Mouse (Mus musculus) hindbrain, embryonic 10.5 days (tissue): ENCODE results near the gene Ubash3a. TPM values are rescaled to one million over a fixed set of nuclear protein-coding genes. Genes with fewer than 3 reads are reported as not detected.
A peak's percentile ranks its signal among the peaks of the same experiment; 100 is the strongest.

Experiments
- DNase-seq: peaks from one replicate; pipeline ENCODE4 v3.0.0-alpha.2; 2017; ENCODE audit warnings: low spot score
- H3K27ac ChIP-seq: fragments of 300-500 bp; sonication (generic); 2 replicates; pipeline ENCODE4 v1.5.1; 2016; ENCODE audit warnings: mild to moderate bottlenecking, moderate library complexity
- H3K27me3 ChIP-seq: fragments of 300-500 bp; sonication (generic); 2 replicates; pipeline ENCODE4 v1.6.1; 2016; ENCODE audit warnings: mild to moderate bottlenecking; ENCODE audit not compliant: poor library complexity, insufficient read depth, severe bottlenecking
- H3K36me3 ChIP-seq: fragments of 300-500 bp; sonication (generic); 2 replicates; pipeline ENCODE4 v1.6.1; 2016; ENCODE audit warnings: mild to moderate bottlenecking, moderate library complexity
- H3K4me1 ChIP-seq: fragments of 300-500 bp; sonication (generic); replicated peaks from 2 replicates; pipeline ENCODE4 v1.6.1; 2016; ENCODE audit warnings: mild to moderate bottlenecking
- H3K4me3 ChIP-seq: fragments of 300-500 bp; sonication (generic); 2 replicates; pipeline ENCODE4 v1.5.1; 2016; ENCODE audit warnings: mild to moderate bottlenecking, moderate library complexity
- H3K9me3 ChIP-seq: fragments of 300-500 bp; sonication (generic); 2 replicates; pipeline ENCODE4 v1.6.1; 2016; ENCODE audit warnings: mild to moderate bottlenecking, moderate library complexity
- WGBS: fragments of 180-500 bp; shearing (Covaris S2); methylation state at CpG from one replicate; pipeline ENCODE4 v1.1.7; 2016; 5-methylcytosine and 5-hydroxymethylcytosine counted together
- polyA plus RNA-seq: library from polyadenylated mRNA; unstranded; fragments of >200 nt; fragmentation: Nextera tagmentation; extraction: Ambion mirVana; gene quantifications from 2 replicates; pipeline ENCODE4 v1.2.1, GENCODE M21; 2016

Ubash3a gene
- polyA plus RNA-seq, 1 experiment from 2014 or later: 0.14 TPM

GRCm38 (mm10) chr17:31277931-31278330 lies 70.3 kb downstream of the Ubash3a start:
- Histone ChIP-seq H3K27me3 (peaks cover 11% of the 10 kb centered on the region; the same call in 1 of the 2 replicates), H3K27ac (peak overlapping the region; percentile 8; the same call in 1 of the 2 replicates), H3K4me1 (peaks cover 24% of the 10 kb centered on the region), H3K4me3 (no peak overlapping the region), H3K9me3 (no peaks in the 10 kb centered on the region), H3K36me3 (no peaks in the 10 kb centered on the region)
- WGBS: 84% methylated on average over 4 of the region's 4 CpGs
- DNase-seq: no peak

GRCm38 (mm10) chr17:31279541-31279940 lies 71.9 kb downstream of the Ubash3a start:
- Histone ChIP-seq H3K9me3 (no peaks in the 10 kb centered on the region), H3K27ac (no peak overlapping the region), H3K4me1 (peaks cover 24% of the 10 kb centered on the region), H3K27me3 (peaks cover 11% of the 10 kb centered on the region; the same call in 1 of the 2 replicates), H3K4me3 (no peak overlapping the region), H3K36me3 (no peaks in the 10 kb centered on the region)
- WGBS: 82% methylated on average over 9 of the region's 9 CpGs
- DNase-seq: no peak

GRCm38 (mm10) chr17:31280269-31280668 lies 72.6 kb downstream of the Ubash3a start:
- no peaks in the 10 kb centered on the region for H3K36me3 ChIP-seq
- H3K4me3 ChIP-seq: no peak overlapping the region
- H3K27ac ChIP-seq: no peak overlapping the region
- 84% methylated on average over 6 of the region's 6 CpGs for WGBS
- no peak for DNase-seq
- H3K27me3 ChIP-seq: peaks cover 11% of the 10 kb centered on the region; the same call in 1 of the 2 replicates
- H3K4me1 ChIP-seq: peaks cover 24% of the 10 kb centered on the region
- no peaks in the 10 kb centered on the region for H3K9me3 ChIP-seq

GRCm38 (mm10) chr17:31281830-31282686 lies 74.4 kb downstream of the Ubash3a start:
- no peak overlapping the region for H3K27ac ChIP-seq
- DNase-seq: no peak

GRCm38 (mm10) chr17:31282687-31283053 lies 75.0 kb downstream of the Ubash3a start:
- H3K9me3 ChIP-seq: no peaks in the 10 kb centered on the region
- WGBS: 17% methylated on average over 7 of the region's 7 CpGs
- H3K27ac ChIP-seq: no peak overlapping the region
- DNase-seq: no peak
- H3K36me3 ChIP-seq: no peaks in the 10 kb centered on the region
- H3K4me1 ChIP-seq: peaks cover 10% of the 10 kb centered on the region
- H3K27me3 ChIP-seq: no peaks in the 10 kb centered on the region; the same call in 1 of the 2 replicates
- no peak overlapping the region for H3K4me3 ChIP-seq

More at GRCm38 (mm10) chr17:31281830-31282686, 74.4 kb downstream of the Ubash3a start:
- Histone ChIP-seq H3K36me3 (no peaks in the 10 kb centered on the region), H3K4me3 (no peak overlapping the region), H3K9me3 (no peaks in the 10 kb centered on the region), H3K27me3 (no peaks in the 10 kb centered on the region; the same call in 1 of the 2 replicates), H3K4me1 (peaks cover 16% of the 10 kb centered on the region)
- 46% methylated on average over 19 of the region's 19 CpGs for WGBS

GRCm38 (mm10) chr17:31285867-31286266 lies 78.2 kb downstream of the Ubash3a start:
- no peaks in the 10 kb centered on the region for H3K36me3 ChIP-seq
- DNase-seq: no peak
- no peaks in the 10 kb centered on the region for H3K9me3 ChIP-seq
- WGBS: 88% methylated on average over 2 of the region's 2 CpGs
- peaks cover 14% of the 10 kb centered on the region for H3K4me1 ChIP-seq
- no peak overlapping the region for H3K27ac ChIP-seq
- H3K27me3 ChIP-seq: no peaks in the 10 kb centered on the region
- no peak overlapping the region for H3K4me3 ChIP-seq

GRCm38 (mm10) chr17:31286492-31286891 lies 78.8 kb downstream of the Ubash3a start, which contains the start of gene Slc37a1:
TSS of gene Slc37a1 (plus strand) at chr17:31286792.
- Histone ChIP-seq H3K27me3 (no peaks in the 10 kb centered on the region), H3K27ac (no peak within 1 kb of the TSS), H3K4me3 (no peak within 1 kb of the TSS), H3K36me3 (no peaks in the 10 kb centered on the region), H3K4me1 (peaks cover 14% of the 10 kb centered on the region), H3K9me3 (no peaks in the 10 kb centered on the region)
- no peak for DNase-seq
- 96% methylated on average over 1 of the region's 1 CpGs for WGBS

- no peak overlapping the region for H3K27ac ChIP-seq
- H3K4me1 ChIP-seq: peaks cover 13% of the 10 kb centered on the region
- DNase-seq: no peak
- no peaks in the 10 kb centered on the region for H3K27me3 ChIP-seq
- no peaks in the 10 kb centered on the region for H3K36me3 ChIP-seq
- WGBS: 89% methylated on average over 3 of the region's 3 CpGs
- H3K4me3 ChIP-seq: no peak overlapping the region
- no peaks in the 10 kb centered on the region for H3K9me3 ChIP-seq
Observed at GRCm38 (mm10) chr17:31287216-31287615, 79.5 kb downstream of the Ubash3a start.

GRCm38 (mm10) chr17:31288999-31289726 lies 81.5 kb downstream of the Ubash3a start:
- H3K9me3 ChIP-seq: no peaks in the 10 kb centered on the region
- no peaks in the 10 kb centered on the region for H3K27me3 ChIP-seq
- no peak overlapping the region for H3K4me3 ChIP-seq
- H3K4me1 ChIP-seq: peaks cover 6% of the 10 kb centered on the region
- DNase-seq: no peak
- H3K27ac ChIP-seq: no peak overlapping the region
- no peaks in the 10 kb centered on the region for H3K36me3 ChIP-seq
- WGBS: 59% methylated on average over 7 of the region's 7 CpGs

- Histone ChIP-seq H3K27me3 (peaks cover 8% of the 10 kb centered on the region), H3K27ac (no peak overlapping the region), H3K9me3 (no peaks in the 10 kb centered on the region), H3K4me3 (no peak overlapping the region), H3K36me3 (no peaks in the 10 kb centered on the region), H3K4me1 (peaks cover 11% of the 10 kb centered on the region)
- DNase-seq: no peak
Observed at GRCm38 (mm10) chr17:31290311-31290710, 82.6 kb downstream of the Ubash3a start.

GRCm38 (mm10) chr17:31290859-31291258 lies 83.2 kb downstream of the Ubash3a start:
- Histone ChIP-seq H3K27me3 (peaks cover 14% of the 10 kb centered on the region), H3K36me3 (no peaks in the 10 kb centered on the region), H3K27ac (no peak overlapping the region), H3K4me3 (no peak overlapping the region), H3K9me3 (no peaks in the 10 kb centered on the region), H3K4me1 (peaks cover 17% of the 10 kb centered on the region)
- no peak for DNase-seq
- WGBS: 75% methylated on average over 6 of the region's 6 CpGs

GRCm38 (mm10) chr17:31294363-31295214 lies 86.9 kb downstream of the Ubash3a start:
- H3K4me3 ChIP-seq: peak overlapping the region; percentile 74; the same call in 1 of the 2 replicates
- no peaks in the 10 kb centered on the region for H3K36me3 ChIP-seq
- no peak overlapping the region for H3K27ac ChIP-seq
- WGBS: 84% methylated on average over 15 of the region's 15 CpGs
- H3K4me1 ChIP-seq: peaks cover 31% of the 10 kb centered on the region
- H3K9me3 ChIP-seq: no peaks in the 10 kb centered on the region
- no peak for DNase-seq
- H3K27me3 ChIP-seq: peaks cover 48% of the 10 kb centered on the region
